Mouse (Mus musculus): ENCODE measurements around the gene Tle6. TPM values are rescaled to one million over a fixed set of nuclear protein-coding genes. Genes with fewer than 3 reads are reported as not detected.
A peak's percentile ranks its signal among the peaks of the same experiment; 100 is the strongest.

The Tle6 gene
- polyA plus RNA-seq, 1 experiment, result 4.3 TPM

DNA sequence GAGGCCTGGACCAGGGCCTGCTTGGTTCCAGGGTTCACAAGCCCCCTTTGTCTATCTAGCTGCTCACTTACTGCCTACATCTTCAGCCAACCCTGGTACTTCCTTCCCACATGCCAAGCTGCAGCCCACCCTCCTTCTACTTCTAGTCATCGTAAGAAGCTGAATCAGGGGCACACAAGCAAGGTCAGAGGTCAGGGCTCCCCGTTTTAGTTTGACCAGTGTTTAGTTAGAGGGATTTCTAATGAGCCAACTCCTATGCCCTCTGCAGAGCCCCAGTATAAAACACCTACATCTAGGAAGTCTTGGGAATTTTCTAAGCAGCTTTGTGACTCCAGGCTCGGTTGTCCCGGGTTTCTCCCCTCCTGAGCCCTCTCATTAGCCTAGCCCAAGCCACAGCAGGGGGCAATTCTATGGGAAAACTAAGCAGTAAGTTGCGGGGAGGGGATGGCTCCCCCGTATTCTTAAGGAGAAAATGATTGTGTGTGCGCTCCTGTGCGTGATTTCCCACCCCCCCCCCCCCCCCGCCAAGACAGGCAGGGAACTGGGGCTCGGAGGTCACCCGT, 30.6 kb downstream of the Tle6 start:
- Histone ChIP-seq H3K27ac (ENCODE audit: insufficient read depth, low read depth, low read length) (peak overlapping the region; percentile 70), H3K27me3 (replicated peaks; ENCODE audit: control insufficient read depth, insufficient read depth, low read length) (no peaks in the 10 kb centered on the region), H3K4me1 (ENCODE audit: control insufficient read depth, insufficient read depth, low read length) (0 out of 2 replicates have a peak, but pooled peaks cover 3% of the 10 kb centered on the region), H3K36me3 (ENCODE audit: control insufficient read depth, insufficient read depth, low read length) (no peaks in the 10 kb centered on the region; the same call in none of the 2 replicates), H3K4me3 (ENCODE audit: insufficient read depth, low read depth, low read length) (peak overlapping the region; percentile 41; the same call in 1 of the 2 replicates)
- no peak for TF ChIP-seq POLR2A (IDR thresholded peaks at IDR 0.05; ENCODE audit: low read depth, low read length)
- no peak for TF ChIP-seq CTCF (conservative IDR thresholded peaks at IDR 0.05; ENCODE audit: insufficient read depth, insufficient read length, low read depth, low read length)
- WGBS, result 4% methylated on average over 11 of the region's 11 CpGs
- no peak for DNase-seq

DNA sequence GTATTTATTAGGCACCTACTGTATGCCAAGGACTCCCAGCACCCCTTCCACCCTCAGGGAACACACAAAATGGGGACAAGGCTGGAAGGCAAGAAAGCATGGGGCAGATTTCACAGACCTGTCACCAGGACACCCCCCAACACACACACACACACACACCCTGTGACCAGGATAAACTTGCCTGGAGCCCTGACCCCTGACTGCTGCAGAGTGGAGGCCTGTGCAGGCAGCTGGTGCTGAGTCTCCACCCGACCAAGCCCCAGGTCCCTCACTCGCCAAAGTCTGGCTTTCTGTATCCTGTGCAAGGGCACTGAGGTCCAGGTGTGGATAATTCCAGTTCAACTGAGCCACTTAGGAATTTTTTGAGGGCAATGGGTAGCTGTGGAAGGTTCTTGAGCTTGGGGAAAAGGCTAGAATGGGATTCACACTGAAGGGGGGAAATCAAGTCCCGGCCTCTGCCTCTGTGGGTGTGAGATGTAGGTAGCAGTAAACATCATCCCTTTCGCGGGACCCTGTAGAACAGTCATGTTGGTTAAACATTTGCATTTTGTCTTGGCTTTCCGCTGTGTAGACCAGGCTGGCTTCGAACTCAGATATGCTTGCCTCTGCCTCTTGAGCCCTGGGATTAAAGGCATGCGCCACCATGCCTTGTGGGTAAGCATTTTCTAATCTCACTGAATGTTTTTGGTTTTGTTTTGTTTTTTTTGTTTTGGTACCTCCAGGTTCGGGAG, 31.2 kb downstream of the Tle6 start:
- no peak for DNase-seq
- no peaks in the 10 kb centered on the region for H3K27me3 ChIP-seq (replicated peaks; ENCODE audit: control insufficient read depth, insufficient read depth, low read length)
- peak overlapping the region; percentile 70; the same call in 1 of the 2 replicates for H3K27ac ChIP-seq (ENCODE audit: insufficient read depth, low read depth, low read length)
- H3K4me1 ChIP-seq (ENCODE audit: control insufficient read depth, insufficient read depth, low read length), result peaks cover 5% of the 10 kb centered on the region; the same call in 1 of the 2 replicates
- no peak overlapping the region for H3K4me3 ChIP-seq (ENCODE audit: insufficient read depth, low read depth, low read length)
- 73% methylated on average over 9 of the region's 9 CpGs for WGBS
- TF ChIP-seq CTCF (conservative IDR thresholded peaks at IDR 0.05; ENCODE audit: insufficient read depth, insufficient read length, low read depth, low read length) (no peak), POLR2A (IDR thresholded peaks at IDR 0.05; ENCODE audit: low read depth, low read length) (no peak)
- H3K36me3 ChIP-seq (ENCODE audit: control insufficient read depth, insufficient read depth, low read length), result peaks cover 4% of the 10 kb centered on the region

DNA sequence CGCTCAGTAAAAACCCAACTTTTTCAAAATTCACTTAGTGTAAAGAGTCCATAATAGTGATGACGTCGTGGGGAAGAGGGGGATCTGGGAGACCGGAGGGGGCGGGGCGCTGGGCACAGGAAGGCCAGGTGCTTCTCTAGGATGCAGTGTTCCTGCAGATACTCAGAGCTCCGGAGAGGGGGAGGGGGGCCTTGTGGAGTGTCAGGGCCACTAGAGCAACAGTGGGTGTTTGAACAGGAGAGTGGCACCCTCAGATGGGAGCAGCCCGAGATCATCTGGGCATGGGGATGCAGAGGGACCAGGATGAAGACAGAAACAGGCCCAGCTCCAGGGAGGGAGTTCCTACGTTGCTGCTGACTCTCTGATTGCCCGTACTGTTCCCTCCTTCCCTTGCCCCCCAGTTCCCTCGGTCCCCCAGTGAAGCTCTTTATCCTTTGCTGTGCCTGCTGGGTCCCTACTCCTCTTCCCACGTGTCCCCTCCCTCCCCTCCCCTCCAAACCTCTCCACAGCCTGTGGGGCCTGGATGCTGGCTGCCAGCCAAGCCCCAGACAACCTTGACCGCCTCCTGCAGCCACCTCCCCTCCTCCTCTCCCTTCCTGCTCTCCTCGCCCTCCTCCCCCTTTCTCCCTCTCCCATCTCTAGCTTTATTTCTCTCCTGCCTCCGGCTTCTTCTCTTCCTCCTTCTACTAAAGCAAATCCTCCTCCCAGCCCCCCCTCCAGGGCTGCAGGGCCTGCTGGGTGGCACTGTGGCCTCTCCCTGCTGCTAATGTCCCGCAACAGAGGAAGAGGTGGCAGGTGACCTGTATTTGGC, 32.3 kb downstream of the Tle6 start:
- peak overlapping the region; percentile 70 for H3K27ac ChIP-seq (ENCODE audit: insufficient read depth, low read depth, low read length)
- H3K4me3 ChIP-seq (ENCODE audit: insufficient read depth, low read depth, low read length), result no peak overlapping the region
- no peaks in the 10 kb centered on the region for H3K27me3 ChIP-seq (replicated peaks; ENCODE audit: control insufficient read depth, insufficient read depth, low read length)
- 22% methylated on average over 16 of the region's 16 CpGs for WGBS
- peaks cover 11% of the 10 kb centered on the region for H3K4me1 ChIP-seq (ENCODE audit: control insufficient read depth, insufficient read depth, low read length)
- peak; percentile 74 for DNase-seq
- peaks cover 4% of the 10 kb centered on the region for H3K36me3 ChIP-seq (ENCODE audit: control insufficient read depth, insufficient read depth, low read length)
- no peak for TF ChIP-seq CTCF (conservative IDR thresholded peaks at IDR 0.05; ENCODE audit: insufficient read depth, insufficient read length, low read depth, low read length)
- no peak for TF ChIP-seq POLR2A (IDR thresholded peaks at IDR 0.05; ENCODE audit: low read depth, low read length)

DNA sequence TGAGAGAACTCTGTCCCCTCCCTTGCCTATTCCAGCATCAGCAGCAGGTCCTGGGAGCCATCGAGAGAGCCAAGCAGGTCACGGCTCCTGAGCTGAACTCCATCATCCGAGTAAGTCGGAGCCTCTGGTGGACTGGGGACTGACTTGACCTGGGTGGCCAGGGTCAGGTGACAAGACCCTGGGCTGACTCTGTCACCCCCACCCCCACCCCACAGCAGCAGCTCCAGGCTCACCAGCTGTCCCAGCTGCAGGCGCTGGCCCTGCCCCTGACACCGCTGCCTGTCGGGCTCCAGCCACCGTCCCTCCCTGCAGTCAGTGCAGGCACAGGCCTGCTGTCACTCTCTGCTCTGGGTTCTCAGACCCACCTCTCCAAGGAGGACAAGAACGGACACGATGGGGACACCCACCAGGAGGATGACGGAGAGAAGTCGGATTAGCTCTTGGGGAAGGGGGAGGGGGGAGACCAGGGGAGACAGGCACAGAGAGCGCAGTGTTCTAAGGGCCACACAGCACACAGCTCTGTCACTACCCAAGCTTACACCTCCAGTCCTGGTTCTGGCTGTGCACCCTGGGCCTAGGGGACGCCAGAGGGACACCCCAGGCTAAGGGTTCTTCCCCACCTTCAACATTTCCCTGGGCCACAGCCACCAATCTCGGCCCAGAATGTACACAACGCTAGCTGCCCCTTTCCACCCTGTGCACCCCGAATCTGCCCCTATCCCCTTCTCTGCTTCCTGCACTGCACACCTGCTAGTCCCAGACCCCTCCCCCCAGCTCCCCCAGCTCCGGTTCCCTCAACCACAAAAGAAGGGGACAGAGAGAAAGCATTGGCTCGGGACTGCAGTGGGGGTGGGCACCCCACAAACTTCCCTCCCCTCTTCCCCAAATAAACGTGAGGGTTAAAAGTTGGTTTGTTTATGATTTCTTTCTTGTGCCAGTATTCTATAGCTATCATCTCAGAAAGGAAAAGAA, 35.3 kb downstream of the Tle6 start:
- H3K27me3 ChIP-seq (replicated peaks; ENCODE audit: control insufficient read depth, insufficient read depth, low read length), result no peaks in the 10 kb centered on the region
- no peak for DNase-seq
- no peak overlapping the region for H3K4me3 ChIP-seq (ENCODE audit: insufficient read depth, low read depth, low read length)
- peaks cover 24% of the 10 kb centered on the region for H3K4me1 ChIP-seq (ENCODE audit: control insufficient read depth, insufficient read depth, low read length)
- TF ChIP-seq CTCF (conservative IDR thresholded peaks at IDR 0.05; ENCODE audit: insufficient read depth, insufficient read length, low read depth, low read length), result no peak
- no peak for TF ChIP-seq POLR2A (IDR thresholded peaks at IDR 0.05; ENCODE audit: low read depth, low read length)
- WGBS, result 68% methylated on average over 20 of the region's 20 CpGs
- H3K27ac ChIP-seq (ENCODE audit: insufficient read depth, low read depth, low read length), result no peak overlapping the region
- peaks cover 4% of the 10 kb centered on the region for H3K36me3 ChIP-seq (ENCODE audit: control insufficient read depth, insufficient read depth, low read length)

DNA sequence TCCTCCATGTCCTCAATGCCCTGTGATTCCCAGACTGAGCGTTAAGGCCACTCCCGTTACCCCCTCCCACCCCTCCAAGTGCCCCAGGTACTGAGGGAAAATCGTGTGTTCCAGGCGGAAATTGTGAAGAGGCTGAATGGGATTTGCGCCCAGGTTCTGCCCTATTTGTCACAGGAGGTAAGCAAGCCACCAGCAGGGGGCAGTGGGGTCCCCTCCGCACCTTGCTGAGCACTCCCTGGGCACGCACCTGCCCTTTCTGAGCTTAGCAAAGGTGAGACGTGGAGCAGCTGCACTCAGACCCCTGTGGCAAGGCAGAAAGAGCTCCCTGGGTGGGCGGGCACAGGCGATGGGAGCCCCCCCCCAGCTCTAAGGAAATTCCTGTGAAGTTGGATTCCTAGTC, 36.1 kb downstream of the Tle6 start:
- H3K4me1 ChIP-seq (ENCODE audit: control insufficient read depth, insufficient read depth, low read length), result peaks cover 21% of the 10 kb centered on the region
- no peak overlapping the region for H3K4me3 ChIP-seq (ENCODE audit: insufficient read depth, low read depth, low read length)
- peak; percentile 67 for DNase-seq
- peaks cover 4% of the 10 kb centered on the region for H3K36me3 ChIP-seq (ENCODE audit: control insufficient read depth, insufficient read depth, low read length)
- H3K27me3 ChIP-seq (replicated peaks; ENCODE audit: control insufficient read depth, insufficient read depth, low read length), result no peaks in the 10 kb centered on the region
- TF ChIP-seq POLR2A (IDR thresholded peaks at IDR 0.05; ENCODE audit: low read depth, low read length) (no peak), CTCF (conservative IDR thresholded peaks at IDR 0.05; ENCODE audit: insufficient read depth, insufficient read length, low read depth, low read length) (peak; percentile 61)
- H3K27ac ChIP-seq (ENCODE audit: insufficient read depth, low read depth, low read length), result peak overlapping the region; percentile 40
- WGBS, result 59% methylated on average over 10 of the region's 10 CpGs

DNA sequence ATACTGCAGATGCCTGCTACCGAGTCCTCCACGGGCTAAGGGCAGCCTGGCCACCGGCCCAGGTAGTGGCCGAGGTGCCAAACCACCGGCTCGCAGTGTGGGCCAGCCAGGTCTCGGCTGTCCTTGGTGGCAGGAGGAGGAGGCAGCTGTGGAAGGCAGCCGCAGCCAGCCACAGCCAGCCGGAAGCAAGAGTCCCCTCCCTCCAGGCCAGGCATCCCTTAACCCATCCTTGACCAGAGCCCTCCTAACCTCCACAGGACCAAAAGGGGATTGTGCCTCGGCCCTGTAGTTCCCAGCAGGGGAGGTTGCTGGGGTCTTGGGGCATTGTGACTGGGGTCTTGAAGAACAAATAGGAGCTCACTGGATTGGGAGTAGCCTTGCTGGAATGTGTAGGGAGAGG, 36.7 kb downstream of the Tle6 start:
- peak; percentile 79 for DNase-seq
- peak overlapping the region; percentile 27; the same call in 1 of the 2 replicates for H3K4me3 ChIP-seq (ENCODE audit: insufficient read depth, low read depth, low read length)
- WGBS, result 8% methylated on average over 10 of the region's 10 CpGs

More for the DNA sequence above, 36.7 kb downstream of the Tle6 start:
- peak overlapping the region; percentile 53 for H3K27ac ChIP-seq (ENCODE audit: insufficient read depth, low read depth, low read length)
- peaks cover 4% of the 10 kb centered on the region for H3K36me3 ChIP-seq (ENCODE audit: control insufficient read depth, insufficient read depth, low read length)
- TF ChIP-seq CTCF (conservative IDR thresholded peaks at IDR 0.05; ENCODE audit: insufficient read depth, insufficient read length, low read depth, low read length) (no peak), POLR2A (IDR thresholded peaks at IDR 0.05; ENCODE audit: low read depth, low read length) (no peak)
- H3K4me1 ChIP-seq (ENCODE audit: control insufficient read depth, insufficient read depth, low read length), result peaks cover 21% of the 10 kb centered on the region
- no peaks in the 10 kb centered on the region for H3K27me3 ChIP-seq (replicated peaks; ENCODE audit: control insufficient read depth, insufficient read depth, low read length)

Measured in kidney, adult 2 months (tissue).